Mouse (Mus musculus): ENCODE results near the gene Rps13.

- TF ChIP-seq CTCF (conservative IDR thresholded peaks at IDR 0.05 in 1 of 2, IDR thresholded peaks at IDR 0.05 in 1 of 2; ENCODE audit: low read depth in 2 of 2, low read length in 2 of 2) (no peak), RCOR1 (conservative IDR thresholded peaks at IDR 0.05; ENCODE audit: low read depth, low read length) (no peak), POLR2A (IDR thresholded peaks at IDR 0.05; ENCODE audit: low read depth, low read length) (no peak), ZC3H11A (IDR thresholded peaks at IDR 0.05; ENCODE audit: low read depth, low read length) (no peak), UBTF (IDR thresholded peaks at IDR 0.05; ENCODE audit: low read depth, low read length) (no peak), EP300 (IDR thresholded peaks at IDR 0.05; ENCODE audit: low read length) (no peak), KAT2A (IDR thresholded peaks at IDR 0.05; ENCODE audit: insufficient replicate concordance, low read length) (no peak), SMC3 (IDR thresholded peaks at IDR 0.05; ENCODE audit: low read depth, low read length) (no peak), BHLHE40 (IDR thresholded peaks at IDR 0.05; ENCODE audit: low read depth, low read length) (no peak), CHD2 (IDR thresholded peaks at IDR 0.05; ENCODE audit: low read length) (no peak), E2F4 (IDR thresholded peaks at IDR 0.05; ENCODE audit: insufficient replicate concordance, low read depth, low read length) (no peak), HCFC1 (IDR thresholded peaks at IDR 0.05; ENCODE audit: low read depth, low read length) (no peak), ELF1 (IDR thresholded peaks at IDR 0.05; ENCODE audit: low read depth, low read length) (no peak)
Observed at GRCm38 (mm10) chr7:116298389-116298788, 35.6 kb downstream of the Rps13 start.

All from CH12.LX (cell line).